In genomic region chr10:68207803-68208669, GRCm38 (mm10) we compare ENCODE assay signal across 9 mouse cellular contexts.
DNase-seq lines count a peak whose midpoint lies in the region; ATAC-seq and TF ChIP-seq lines count a peak whose summit lies in the region.
"Had no signal": no experiment of that assay in that cellular context is flagged by ENCODE, and none has a peak within 500 bp of the region (broad histone marks: within the 10 kb centered on the region; RNA-seq: fewer than 3 reads in every experiment).

No protein-coding gene starts in this region.

- intact Hi-C loops in heart, postnatal 25 days (cut with DNase I): no loop called here
- intact Hi-C loops in left cerebral cortex, postnatal 36 days (cut with DNase I): no loop called here

- H3K27ac ChIP-seq in embryonic facial prominence, embryonic 11.5 days (replicated peaks; ENCODE audit: low read depth, low read length): no peak overlapping the region; the same call in 1 of the 2 replicates
- H3K27ac ChIP-seq in intestine, embryonic 16.5 days (ENCODE audit: low read length): peak overlapping the region; percentile 18; the same call in 1 of the 2 replicates
- no peak overlapping the region for H3K27ac ChIP-seq in midbrain, postnatal 0 days (ENCODE audit: low read depth, low read length)

- no peak overlapping the region for H3K4me3 ChIP-seq in embryonic facial prominence, embryonic 11.5 days (ENCODE audit: low read depth, low read length)
- H3K4me3 ChIP-seq in intestine, embryonic 16.5 days (ENCODE audit: low read length): peak overlapping the region; percentile 32; the same call in 1 of the 2 replicates
- peak overlapping the region; percentile 13 for H3K4me3 ChIP-seq in midbrain, postnatal 0 days (ENCODE audit: low read depth, low read length)
- H3K4me3 ChIP-seq: erythroblast, embryonic 14.5 days had no signal

- H3K36me3 ChIP-seq in embryonic facial prominence, embryonic 11.5 days (replicated peaks; ENCODE audit: control insufficient read depth, insufficient read depth, low read depth, low read length): no peaks in the 10 kb centered on the region
- H3K36me3 ChIP-seq in intestine, embryonic 16.5 days (ENCODE audit: control insufficient read depth, insufficient read depth, low read length): no peaks in the 10 kb centered on the region
- H3K36me3 ChIP-seq in midbrain, postnatal 0 days (ENCODE audit: insufficient read depth, low read length): no peaks in the 10 kb centered on the region

- no peak overlapping the region for H3K9ac ChIP-seq in embryonic facial prominence, embryonic 11.5 days (replicated peaks; ENCODE audit: low read length)
- H3K9ac ChIP-seq in intestine, embryonic 16.5 days (ENCODE audit: low read depth, low read length): no peak overlapping the region
- H3K9ac ChIP-seq in midbrain, postnatal 0 days (replicated peaks; ENCODE audit: low read length, poor library complexity, severe bottlenecking): no peak overlapping the region

- H3K4me2 ChIP-seq in embryonic facial prominence, embryonic 11.5 days (ENCODE audit: low read depth, low read length): no peak overlapping the region
- peak overlapping the region; percentile 45 for H3K4me2 ChIP-seq in intestine, embryonic 16.5 days (ENCODE audit: low read depth, low read length)
- H3K4me2 ChIP-seq in midbrain, postnatal 0 days (ENCODE audit: low read depth, low read length, poor library complexity, severe bottlenecking): peak overlapping the region; percentile 33

- no peak for TF ChIP-seq CTCF in midbrain, postnatal 0 days (IDR thresholded peaks at IDR 0.05)

- H3K9me3 ChIP-seq in embryonic facial prominence, embryonic 11.5 days (replicated peaks; ENCODE audit: control insufficient read depth, low read length): no peaks in the 10 kb centered on the region
- H3K9me3 ChIP-seq in intestine, embryonic 16.5 days (ENCODE audit: control insufficient read depth, low read length): no peaks in the 10 kb centered on the region
- no peaks in the 10 kb centered on the region for H3K9me3 ChIP-seq in midbrain, postnatal 0 days (ENCODE audit: low read length)

- H3K27me3 ChIP-seq in embryonic facial prominence, embryonic 11.5 days (ENCODE audit: control insufficient read depth, insufficient read depth, low read length): no peaks in the 10 kb centered on the region
- H3K27me3 ChIP-seq in intestine, embryonic 16.5 days (replicated peaks; ENCODE audit: control insufficient read depth, insufficient read depth, low read length): no peaks in the 10 kb centered on the region
- no peaks in the 10 kb centered on the region for H3K27me3 ChIP-seq in midbrain, postnatal 0 days (ENCODE audit: insufficient read depth, low read length)

- H3K4me1 ChIP-seq in embryonic facial prominence, embryonic 11.5 days (ENCODE audit: control insufficient read depth, insufficient read depth, low read length): no peaks in the 10 kb centered on the region
- peaks cover 21% of the 10 kb centered on the region for H3K4me1 ChIP-seq in intestine, embryonic 16.5 days (ENCODE audit: control insufficient read depth, insufficient read depth, low read length)
- peaks cover 2% of the 10 kb centered on the region; the same call in 1 of the 2 replicates for H3K4me1 ChIP-seq in midbrain, postnatal 0 days (ENCODE audit: insufficient read depth, low read length)

- 42% methylated on average over 20 of the region's 20 CpGs for WGBS in embryonic facial prominence, embryonic 11.5 days
- WGBS in intestine, embryonic 16.5 days: 12% methylated on average over 20 of the region's 20 CpGs
- 16% methylated on average over 20 of the region's 20 CpGs for WGBS in midbrain, postnatal 0 days

- no peak for ATAC-seq in embryonic facial prominence, embryonic 11.5 days (replicated peaks; ENCODE audit: insufficient number of reproducible peaks, low FRiP score, low TSS enrichment, low read depth)
- ATAC-seq in intestine, embryonic 16.5 days: peak; percentile 68
- ATAC-seq in midbrain, postnatal 0 days (ENCODE audit: low FRiP score): no peak

- peak; percentile 85 for DNase-seq in heart, adult 11 months
- no peak for DNase-seq in heart, postnatal 25 days (ENCODE audit: low spot score)
- peak; percentile 57 for DNase-seq in NIH3T3 (ENCODE audit: low read depth)
- DNase-seq in embryonic facial prominence, embryonic 11.5 days (ENCODE audit: low spot score): peak; percentile 77
- DNase-seq in midbrain, postnatal 0 days (ENCODE audit: low spot score): peak; percentile 64
- DNase-seq in left cerebral cortex, postnatal 36 days (ENCODE audit: low spot score in 2 of 2): no peak
- DNase-seq in left cerebral cortex, adult 9 months (ENCODE audit: low spot score in 2 of 2): no peak

Comparison
In these comparisons a context has a peak if more than half of its experiments do, and no peak if none do; other contexts are left out.
1. DNase-seq: peak in heart, adult 11 months (single experiment), NIH3T3 (single experiment), embryonic facial prominence, embryonic 11.5 days (single experiment) and midbrain, postnatal 0 days (single experiment); none in heart, postnatal 25 days (single experiment), left cerebral cortex, postnatal 36 days (0 of 2) and left cerebral cortex, adult 9 months (0 of 2).